Mouse (Mus musculus) Muller cell, postnatal 12 days (primary cell): ENCODE data around the gene Depp1.
"Not testable (repeated sequence)": the region's sequence is repeated elsewhere in the genome, so short reads cannot be mapped to it uniquely, and the experiment has no call there.

Source experiments
- DNase-seq: peaks from one replicate; pipeline ENCODE4 v3.0.0-alpha.2; 2015; ENCODE audit errors: inconsistent ontology term

Gene Depp1

DNA sequence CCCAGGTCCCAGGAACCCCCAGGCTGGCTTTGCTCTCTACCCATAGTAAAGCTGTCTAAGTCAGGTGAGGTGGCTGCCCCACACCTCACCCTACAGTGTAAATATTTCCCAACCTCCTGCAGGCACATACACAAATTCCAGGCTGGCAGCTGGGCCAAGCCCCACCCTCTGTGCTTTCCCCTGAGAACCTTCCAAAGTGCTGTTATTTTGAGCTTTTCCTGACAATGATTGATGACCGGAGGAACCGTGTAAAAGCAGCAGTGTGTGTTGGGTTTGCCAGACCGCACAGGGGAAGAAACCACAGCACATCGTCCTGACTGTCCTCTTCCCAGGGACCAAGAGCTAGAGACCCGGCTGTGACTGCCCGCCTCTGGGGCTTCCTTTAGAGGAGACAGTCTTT lies at the start of gene Depp1:
Depp1 (plus strand) TSS at position 204 of the 400 bp plus-strand sequence.
- DNase-seq, result no peak

DNA sequence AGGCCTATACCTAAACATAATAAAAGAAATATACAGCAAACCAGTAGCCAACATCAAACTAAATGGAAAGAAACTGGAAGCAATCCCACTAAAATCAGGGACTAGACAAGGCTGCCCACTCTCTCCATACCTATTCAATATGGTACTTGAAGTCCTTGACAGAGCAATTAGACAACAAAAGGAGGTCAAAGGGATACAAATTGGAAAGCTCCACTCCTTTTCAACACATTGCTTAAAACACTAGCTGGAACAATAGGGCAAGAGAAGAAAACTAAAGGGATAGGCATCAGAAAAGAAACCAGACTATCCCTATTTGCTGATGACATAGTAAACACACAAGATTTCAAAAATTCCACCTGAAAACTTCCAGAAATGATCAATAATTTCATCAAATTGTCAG lies 49.4 kb upstream of the Depp1 start:
- DNase-seq, result not testable (repeated sequence)

DNA sequence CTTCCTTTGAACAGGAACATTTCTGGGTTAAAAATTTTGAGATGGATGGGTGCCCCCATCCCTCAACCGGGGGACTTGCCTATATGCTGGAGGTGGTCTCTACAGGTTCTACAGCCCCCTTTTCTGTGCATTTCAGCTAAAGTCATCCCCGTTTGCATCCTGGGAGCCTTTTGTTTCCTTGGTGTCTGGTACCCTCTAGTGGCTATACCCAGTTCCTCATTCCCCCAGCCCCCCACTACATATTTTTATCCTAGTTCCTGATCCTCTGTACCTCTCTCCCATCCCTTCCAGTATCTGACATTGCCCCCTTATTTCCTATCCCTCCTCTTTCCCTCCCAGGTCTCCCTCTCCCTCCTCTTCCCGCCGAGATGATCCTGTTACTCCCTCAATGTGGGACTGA lies 43.2 kb upstream of the Depp1 start:
- no peak for DNase-seq

DNA sequence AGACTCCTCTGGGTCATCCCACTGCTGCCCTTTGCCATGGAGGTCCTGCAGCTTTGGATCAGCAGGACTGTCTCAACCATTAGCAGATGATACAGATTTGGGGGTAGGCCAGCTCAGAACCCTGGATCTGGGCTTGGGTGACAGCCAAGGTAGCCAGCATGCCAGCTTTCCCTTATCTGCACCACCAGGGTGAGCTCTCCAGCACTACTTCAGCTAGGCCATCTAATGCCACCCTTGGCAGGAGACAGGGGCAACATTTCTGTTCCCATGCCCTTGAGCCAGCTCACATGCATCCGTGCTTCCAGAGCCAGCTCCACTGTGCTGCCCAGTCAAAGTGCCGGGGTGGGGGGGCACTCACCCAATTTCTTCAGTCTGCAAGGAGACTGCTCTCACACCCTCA lies 34.7 kb upstream of the Depp1 start:
- no peak for DNase-seq

GRCm38 (mm10) chr6:116618073-116618472 lies 32.3 kb upstream of the Depp1 start:
- DNase-seq, result no peak

DNA sequence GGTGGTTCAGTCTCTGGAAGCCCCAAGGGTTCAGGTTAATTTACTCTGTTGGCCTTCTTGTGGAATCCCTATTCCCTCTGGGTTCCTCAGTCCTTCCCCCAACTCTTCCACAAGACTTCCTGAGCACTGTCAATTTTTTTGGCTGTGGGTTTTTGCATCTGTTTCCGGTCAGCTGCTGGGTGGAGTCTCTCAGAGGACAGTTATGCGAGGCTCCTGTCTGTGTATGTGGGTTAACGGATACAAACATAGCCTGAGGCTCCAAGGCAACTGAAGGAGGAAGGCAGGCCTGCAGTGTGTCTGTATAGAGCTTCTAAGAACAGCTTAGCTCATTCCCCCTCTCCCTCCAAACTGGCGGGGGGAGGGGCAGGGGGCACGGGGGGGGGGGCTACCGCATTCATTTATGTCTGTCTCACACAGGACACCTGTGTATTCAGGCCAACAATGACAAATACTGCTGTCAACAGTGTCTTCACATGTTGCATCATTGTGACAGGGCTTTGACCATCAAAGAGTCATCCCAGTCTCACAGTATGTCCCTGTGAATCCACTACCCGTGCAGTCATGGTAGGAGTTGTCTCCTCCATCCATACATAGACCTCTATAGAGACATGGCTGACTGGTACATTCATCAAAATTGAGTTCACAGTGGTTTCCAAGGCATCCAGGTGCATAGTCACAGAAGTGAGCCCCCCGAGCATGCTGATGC lies 28.9 kb upstream of the Depp1 start:
- no peak for DNase-seq

- DNase-seq, result not testable (repeated sequence)
Measured at GRCm38 (mm10) chr6:116626417-116626816, 24.0 kb upstream of the Depp1 start.

DNA sequence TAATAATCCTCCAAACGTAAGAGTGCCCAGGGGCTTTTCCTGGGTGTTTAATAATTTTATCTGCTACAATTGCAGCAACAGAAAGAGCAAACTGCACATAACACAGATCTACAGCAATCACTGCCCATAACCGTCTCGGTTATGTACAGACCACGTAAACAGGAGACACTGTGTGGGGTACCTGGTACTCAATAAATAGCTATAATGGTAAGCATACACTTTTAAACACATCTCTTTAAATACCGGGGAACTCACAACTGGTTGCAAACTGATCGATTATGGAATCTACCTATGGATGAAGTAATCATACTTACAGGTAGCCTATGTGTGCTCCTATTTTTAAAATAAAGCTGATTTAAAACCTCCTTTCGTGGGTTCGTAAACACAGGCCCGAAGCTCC lies 22.3 kb upstream of the Depp1 start:
- no peak for DNase-seq

DNA sequence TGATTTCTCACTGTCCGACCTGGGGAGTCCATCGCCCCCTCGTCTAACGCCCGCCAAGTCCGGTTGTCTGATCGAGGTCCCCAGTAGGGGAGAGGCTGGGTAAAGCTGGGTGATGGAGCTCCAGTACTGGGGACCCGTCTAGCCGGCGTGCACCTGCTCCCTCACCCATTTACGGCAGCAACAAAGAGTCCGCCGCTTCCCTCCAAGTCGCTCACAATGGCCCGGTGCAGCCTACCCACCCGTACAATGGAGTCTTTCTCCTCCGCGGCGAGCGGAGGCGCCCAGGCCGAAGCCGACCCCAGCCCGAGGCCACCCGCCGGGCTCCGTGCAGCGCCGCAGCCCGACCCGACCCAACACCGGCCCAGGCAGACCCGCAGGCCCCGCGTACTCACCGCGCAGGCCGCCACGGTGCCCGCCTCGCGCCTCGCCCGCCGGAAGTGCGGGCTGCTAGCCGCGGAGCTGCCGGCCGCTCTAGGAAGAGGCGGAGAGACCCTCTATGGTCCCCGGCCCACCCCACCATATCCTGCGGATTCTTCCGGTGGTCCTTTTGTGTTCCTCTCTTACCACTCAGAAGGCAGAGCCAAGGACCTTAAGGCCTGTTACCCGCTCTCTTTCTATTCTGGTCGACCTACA lies 21.8 kb upstream of the Depp1 start, which contains the start of gene Zfp422:
Zfp422 (minus strand) TSS at position 461 of the 633 bp plus-strand sequence.
- DNase-seq, result peak; percentile 83

GRCm38 (mm10) chr6:116629766-116630165 lies 20.6 kb upstream of the Depp1 start:
- no peak for DNase-seq

- no peak for DNase-seq
Measured at GRCm38 (mm10) chr6:116632129-116632528, 18.3 kb upstream of the Depp1 start.

DNA sequence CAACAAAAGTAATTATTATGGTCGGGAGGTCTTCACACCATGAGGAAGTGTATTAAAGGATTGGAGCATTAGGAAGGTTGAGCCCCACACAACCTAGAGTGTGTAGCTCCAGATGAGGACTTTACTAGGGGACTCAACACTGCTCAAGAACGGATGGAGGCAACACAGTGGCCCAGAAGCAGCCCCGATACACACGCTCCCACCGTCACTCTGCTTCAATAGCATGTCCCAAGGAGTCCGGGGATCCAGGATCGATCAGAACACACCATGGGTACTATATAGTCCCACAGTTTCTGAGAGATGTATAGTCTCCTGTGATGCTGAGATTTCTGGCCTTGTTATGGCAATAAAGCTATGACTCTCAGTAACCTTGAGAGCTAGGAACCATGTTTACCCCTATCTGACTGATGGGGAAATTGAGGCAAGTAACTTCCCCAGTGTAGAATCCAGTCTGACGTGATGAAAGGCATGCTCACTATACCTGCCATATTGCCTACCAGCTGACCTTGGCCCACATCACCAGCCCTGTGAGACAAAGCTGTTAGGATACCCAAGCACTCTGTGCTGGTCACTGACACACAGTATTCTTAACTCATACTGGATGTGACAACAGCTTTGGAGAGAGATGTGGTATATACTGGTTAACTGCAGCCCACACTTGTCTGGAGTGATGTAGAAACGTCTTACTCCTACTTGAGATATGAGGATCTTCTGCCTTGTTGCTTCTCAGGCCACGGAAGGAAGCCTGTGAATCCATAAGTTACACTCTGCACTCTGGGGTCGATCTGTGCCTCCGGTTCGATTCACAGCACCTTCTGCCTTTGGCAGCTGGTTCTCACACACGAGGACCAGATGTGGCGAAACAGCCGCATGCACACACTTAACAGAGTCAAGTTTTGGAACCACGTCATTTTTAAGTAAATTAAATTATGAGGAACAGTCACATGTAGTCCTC lies 16.4 kb upstream of the Depp1 start:
- DNase-seq, result no peak

- DNase-seq, result no peak
Measured at GRCm38 (mm10) chr6:116635251-116636180, 14.9 kb upstream of the Depp1 start.

DNA sequence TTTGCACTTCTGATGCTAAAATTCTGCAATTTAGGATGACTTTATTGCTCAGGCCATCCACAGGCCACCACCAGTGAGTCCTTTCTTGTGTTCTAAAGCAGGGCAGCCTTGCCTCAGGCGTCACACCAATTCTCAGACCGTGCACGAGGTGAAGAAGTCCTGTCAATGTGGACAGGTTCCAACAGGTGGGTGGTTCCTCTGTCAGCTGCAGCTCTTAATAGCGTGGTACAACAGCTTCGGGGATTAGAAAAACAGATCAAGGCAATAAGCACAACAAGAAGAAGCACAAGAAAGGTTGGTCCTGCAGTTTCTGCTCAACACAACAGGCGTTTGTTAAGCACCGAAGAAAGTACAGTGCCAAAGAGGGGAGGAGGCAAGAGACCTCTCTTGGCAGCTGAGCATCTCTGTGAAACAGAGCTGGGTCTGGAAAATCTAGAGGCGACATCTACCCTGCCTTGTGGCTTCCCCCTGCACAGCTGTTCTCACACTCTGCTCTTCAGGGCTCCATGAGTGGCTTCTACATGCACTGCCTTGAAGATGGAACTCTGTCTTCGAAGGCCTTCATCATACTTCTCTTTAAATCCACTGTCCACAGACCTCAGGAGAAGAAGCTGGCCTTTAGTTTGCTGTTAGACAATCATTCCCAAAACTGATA lies 13.7 kb upstream of the Depp1 start:
- DNase-seq, result no peak

GRCm38 (mm10) chr6:116637496-116637895 lies 12.9 kb upstream of the Depp1 start:
- no peak for DNase-seq

DNA sequence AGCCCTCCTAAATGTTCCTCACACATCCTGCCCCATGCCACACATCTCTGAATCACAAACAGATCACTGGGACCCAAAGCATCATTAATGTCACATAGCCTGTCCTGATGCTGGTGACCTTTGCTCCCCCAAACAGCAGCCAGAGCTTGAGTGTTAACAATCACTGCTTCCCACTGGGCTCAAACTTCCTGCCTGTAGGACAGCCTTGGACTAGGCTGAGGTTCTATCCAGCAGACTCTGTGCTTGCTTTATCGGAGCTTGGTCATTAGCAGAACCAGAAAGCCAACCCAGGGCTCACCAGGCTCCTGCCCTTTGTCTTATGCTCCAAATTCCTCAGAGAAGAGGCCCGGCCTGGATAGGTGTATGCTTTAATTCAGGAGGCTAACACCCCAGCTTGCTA lies 11.5 kb upstream of the Depp1 start:
- DNase-seq, result no peak

- DNase-seq, result no peak
Measured at GRCm38 (mm10) chr6:116639663-116640062, 10.7 kb upstream of the Depp1 start.

DNA sequence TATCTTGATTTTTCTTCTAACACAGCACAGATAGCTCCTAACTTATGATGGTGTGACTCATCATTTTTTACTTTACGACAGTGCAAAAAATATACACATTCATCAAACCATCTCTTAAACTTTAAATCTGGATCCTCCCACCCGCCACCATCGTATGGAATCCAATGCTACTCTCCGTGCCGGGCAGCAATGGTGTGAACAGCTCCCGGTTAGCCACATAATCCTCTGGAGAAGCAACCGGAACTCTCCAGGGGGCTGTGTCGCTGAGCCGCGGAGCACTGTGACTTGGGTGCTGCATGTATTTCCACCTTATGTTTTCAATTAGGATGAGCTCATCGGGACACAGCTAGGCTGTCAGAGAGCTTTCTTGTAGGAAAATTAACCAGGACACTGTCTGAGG lies 7.5 kb upstream of the Depp1 start:
- DNase-seq, result no peak

DNA sequence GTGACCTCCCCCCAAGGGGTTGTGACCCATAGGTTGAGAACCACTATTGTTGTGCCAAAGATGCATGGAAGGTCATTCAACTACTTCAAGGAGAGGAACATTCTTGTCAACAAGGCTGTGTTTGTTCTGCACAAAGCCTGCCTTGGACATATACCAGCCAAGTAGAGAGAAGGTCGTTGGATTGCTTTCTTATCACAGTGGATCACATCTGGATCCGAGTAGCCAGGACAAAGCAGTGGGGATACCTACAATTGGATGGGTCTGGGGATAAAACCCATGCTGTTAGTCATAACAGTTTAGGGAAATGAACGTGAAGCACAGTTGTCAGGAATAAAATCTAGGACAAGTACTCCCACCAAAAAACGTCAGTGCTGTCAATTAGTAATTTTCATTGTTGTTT lies 6.5 kb upstream of the Depp1 start:
- DNase-seq, result no peak

DNA sequence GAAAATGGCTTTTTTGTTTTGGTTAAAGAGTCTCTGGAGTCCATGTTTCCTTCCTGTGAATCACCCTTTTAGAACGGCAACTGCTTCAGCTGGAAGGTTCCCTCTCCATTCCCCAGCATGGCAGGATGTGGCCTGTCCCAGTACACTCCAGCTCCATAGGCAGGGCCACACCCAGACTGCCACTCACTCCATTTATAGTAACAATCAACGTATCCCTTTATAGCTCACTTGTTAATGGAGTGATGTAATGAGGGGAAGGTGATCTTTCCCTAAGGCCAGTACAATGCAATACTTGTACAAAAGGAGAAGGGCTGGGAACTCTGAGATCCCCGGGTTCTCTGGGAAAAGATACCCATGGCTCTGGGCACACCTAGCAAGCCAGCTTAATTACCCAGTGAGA lies 6.1 kb upstream of the Depp1 start:
- DNase-seq, result no peak

GRCm38 (mm10) chr6:116647763-116648162 lies 2.6 kb upstream of the Depp1 start:
- no peak for DNase-seq
